Mouse (Mus musculus): Measurements from ENCODE around the gene Alkbh7. TPM values are rescaled to one million over a fixed set of nuclear protein-coding genes. Genes with fewer than 3 reads are reported as not detected.

Gene Alkbh7
- 57.4 and 68.7 TPM in 2 replicates for polyA plus RNA-seq (2012; ENCODE audit: insufficient read depth, insufficient read length, missing spikeins)

GRCm38 (mm10) chr17:56997029-56997667 is at the start of gene Alkbh7:
Alkbh7 (plus strand) TSS chr17:56997339.
- Histone ChIP-seq H3K27ac (replicated peaks; ENCODE audit: low read depth, low read length) (peak within 1 kb of the TSS; percentile 7; the same call in 1 of the 2 replicates), H3K4me3 (ENCODE audit: insufficient read depth, low read depth, low read length) (peak within 1 kb of the TSS; percentile 81), H3K4me1 (ENCODE audit: control insufficient read depth, insufficient read depth, insufficient read length, low read length) (no peaks in the 10 kb centered on the region)

DNA sequence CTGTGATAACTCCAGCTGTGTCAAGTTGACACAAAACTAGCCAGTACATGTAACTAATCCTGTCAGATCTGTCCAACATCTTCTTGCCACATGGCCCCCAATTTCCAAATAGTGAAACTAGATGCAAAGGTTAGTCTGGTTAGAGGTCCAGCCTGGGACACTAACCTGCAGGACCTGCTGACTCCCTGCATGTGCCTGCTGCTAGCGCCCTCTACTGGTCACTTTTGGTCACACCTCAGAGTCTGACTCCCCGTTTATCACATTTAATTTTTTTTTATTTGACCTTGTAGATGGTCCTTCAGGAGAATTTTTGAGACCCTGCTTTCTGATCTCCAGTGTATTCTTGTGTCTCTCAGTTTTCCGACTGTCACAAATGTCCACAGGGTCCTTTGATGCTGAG is 46.2 kb upstream of the Alkbh7 start:
- Histone ChIP-seq H3K4me3 (ENCODE audit: insufficient read depth, low read depth, low read length) (no peak overlapping the region), H3K27ac (replicated peaks; ENCODE audit: low read depth, low read length) (no peak overlapping the region), H3K4me1 (ENCODE audit: control insufficient read depth, insufficient read depth, insufficient read length, low read length) (no peaks in the 10 kb centered on the region)

GRCm38 (mm10) chr17:56952639-56953038 is 44.5 kb upstream of the Alkbh7 start:
- Histone ChIP-seq H3K27ac (replicated peaks; ENCODE audit: low read depth, low read length) (no peak overlapping the region), H3K4me3 (ENCODE audit: insufficient read depth, low read depth, low read length) (no peak overlapping the region), H3K4me1 (ENCODE audit: control insufficient read depth, insufficient read depth, insufficient read length, low read length) (no peaks in the 10 kb centered on the region)

DNA sequence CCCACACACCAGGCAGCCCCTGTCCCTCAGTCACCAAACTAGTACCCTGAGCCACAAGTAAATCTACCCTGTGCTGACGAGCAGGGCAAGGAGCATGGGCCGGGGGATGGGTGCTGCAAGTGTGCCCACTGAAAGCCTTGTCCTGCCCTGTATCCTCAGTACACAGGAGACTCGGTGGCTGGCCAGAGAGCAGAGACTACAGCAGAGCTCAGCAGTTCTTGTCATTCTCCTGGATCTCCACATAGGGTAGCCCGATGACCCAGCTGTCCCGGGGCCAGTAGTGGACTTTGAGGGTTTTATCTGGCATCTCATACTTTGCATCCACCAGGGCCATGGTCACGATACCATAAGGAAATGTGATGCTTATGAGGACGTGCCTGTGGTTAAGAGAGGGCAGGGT is 42.3 kb upstream of the Alkbh7 start:
- no peak overlapping the region for H3K4me3 ChIP-seq (ENCODE audit: insufficient read depth, low read depth, low read length)
- no peak overlapping the region for H3K27ac ChIP-seq (replicated peaks; ENCODE audit: low read depth, low read length)
- no peaks in the 10 kb centered on the region for H3K4me1 ChIP-seq (ENCODE audit: control insufficient read depth, insufficient read depth, insufficient read length, low read length)

DNA sequence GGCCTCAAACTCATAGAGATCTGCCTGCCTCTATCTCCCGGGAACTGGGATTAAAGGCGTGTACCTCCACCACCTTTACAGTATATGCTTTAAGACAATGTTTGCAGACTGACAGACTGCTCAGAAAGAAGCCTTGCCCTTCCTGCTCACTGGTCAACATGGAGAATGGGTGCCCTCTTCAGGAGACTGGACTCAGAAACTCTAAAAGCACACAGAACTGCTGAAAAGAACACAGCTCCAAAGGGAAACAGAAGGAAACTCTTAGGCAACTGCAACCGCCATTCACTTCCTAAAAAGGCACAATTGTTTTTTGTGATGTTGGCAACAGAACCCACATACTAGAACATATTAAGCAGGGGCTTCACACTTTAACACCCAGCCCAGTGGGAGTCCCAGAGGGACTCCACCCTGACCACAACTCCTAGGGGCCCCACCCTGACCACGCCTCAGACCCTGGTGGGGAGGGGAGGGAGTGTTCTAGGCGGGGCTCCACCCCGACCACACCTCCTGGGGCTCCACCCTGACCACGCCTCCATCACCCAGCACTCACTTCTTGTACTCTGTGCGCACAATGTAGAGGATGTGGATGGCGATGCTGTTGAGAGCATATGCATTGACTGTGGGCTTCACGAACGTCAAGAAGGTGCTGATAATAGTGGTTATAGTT is 39.2 kb upstream of the Alkbh7 start:
- Histone ChIP-seq H3K27ac (replicated peaks; ENCODE audit: low read depth, low read length) (no peak overlapping the region), H3K4me3 (ENCODE audit: insufficient read depth, low read depth, low read length) (no peak overlapping the region), H3K4me1 (ENCODE audit: control insufficient read depth, insufficient read depth, insufficient read length, low read length) (no peaks in the 10 kb centered on the region)

DNA sequence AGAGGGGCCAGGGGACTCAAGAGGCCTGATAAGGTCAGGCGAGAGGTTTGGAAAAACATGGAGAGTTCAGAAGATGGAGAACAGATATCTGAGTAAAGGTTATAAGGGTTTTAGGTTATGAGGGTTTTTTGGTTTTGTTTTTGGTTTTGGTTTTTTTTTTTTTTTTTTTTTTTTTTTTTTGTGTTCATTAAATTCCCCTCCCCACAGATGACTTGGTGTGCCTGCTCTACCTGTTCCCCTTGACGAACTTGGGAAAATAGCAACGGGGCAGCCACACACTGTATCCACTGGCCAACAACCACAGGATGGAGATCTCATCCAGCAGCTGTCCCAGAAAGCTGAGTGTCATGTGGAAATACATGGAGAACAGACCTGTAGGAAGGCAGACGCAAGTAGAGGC is 38.5 kb upstream of the Alkbh7 start:
- H3K4me1 ChIP-seq (ENCODE audit: control insufficient read depth, insufficient read depth, insufficient read length, low read length), result no peaks in the 10 kb centered on the region
- H3K4me3 ChIP-seq (ENCODE audit: insufficient read depth, low read depth, low read length), result no peak overlapping the region
- H3K27ac ChIP-seq (replicated peaks; ENCODE audit: low read depth, low read length), result no peak overlapping the region

- Histone ChIP-seq H3K27ac (replicated peaks; ENCODE audit: low read depth, low read length) (no peak overlapping the region), H3K4me1 (ENCODE audit: control insufficient read depth, insufficient read depth, insufficient read length, low read length) (no peaks in the 10 kb centered on the region), H3K4me3 (ENCODE audit: insufficient read depth, low read depth, low read length) (no peak overlapping the region)
Observed at GRCm38 (mm10) chr17:56961880-56962279, 35.3 kb upstream of the Alkbh7 start.

GRCm38 (mm10) chr17:56962642-56963405 is 34.3 kb upstream of the Alkbh7 start:
- Histone ChIP-seq H3K4me3 (ENCODE audit: insufficient read depth, low read depth, low read length) (no peak overlapping the region), H3K4me1 (ENCODE audit: control insufficient read depth, insufficient read depth, insufficient read length, low read length) (no peaks in the 10 kb centered on the region), H3K27ac (replicated peaks; ENCODE audit: low read depth, low read length) (no peak overlapping the region)

- Histone ChIP-seq H3K4me3 (ENCODE audit: insufficient read depth, low read depth, low read length) (no peak overlapping the region), H3K27ac (replicated peaks; ENCODE audit: low read depth, low read length) (no peak overlapping the region), H3K4me1 (ENCODE audit: control insufficient read depth, insufficient read depth, insufficient read length, low read length) (no peaks in the 10 kb centered on the region)
Observed at GRCm38 (mm10) chr17:56963646-56964045, 33.5 kb upstream of the Alkbh7 start.

GRCm38 (mm10) chr17:56969321-56969720 is 27.8 kb upstream of the Alkbh7 start:
- H3K27ac ChIP-seq (replicated peaks; ENCODE audit: low read depth, low read length), result no peak overlapping the region

DNA sequence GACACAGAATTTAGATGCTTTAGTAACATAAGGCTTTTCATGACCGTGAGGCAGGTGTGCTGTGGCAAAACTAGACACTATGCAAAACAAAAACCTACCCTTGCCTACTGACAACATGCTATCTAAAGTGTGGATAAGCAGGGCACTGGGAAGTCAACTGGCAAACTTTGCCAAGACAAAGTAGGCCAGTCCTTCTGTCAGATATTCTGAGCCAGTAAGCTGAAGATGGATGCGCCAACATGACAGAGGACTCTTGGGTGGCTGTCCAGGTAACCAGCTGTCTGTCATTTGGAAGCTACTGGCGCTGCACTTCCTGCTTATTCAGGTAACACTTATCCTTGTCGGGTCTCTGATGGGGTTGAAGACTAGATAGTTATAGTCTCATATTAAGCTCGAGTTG is 27.1 kb upstream of the Alkbh7 start:
- Histone ChIP-seq H3K4me3 (ENCODE audit: insufficient read depth, low read depth, low read length) (no peak overlapping the region), H3K27ac (replicated peaks; ENCODE audit: low read depth, low read length) (no peak overlapping the region), H3K4me1 (ENCODE audit: control insufficient read depth, insufficient read depth, insufficient read length, low read length) (no peaks in the 10 kb centered on the region)

More at GRCm38 (mm10) chr17:56969321-56969720, 27.8 kb upstream of the Alkbh7 start:
- Histone ChIP-seq H3K4me1 (ENCODE audit: control insufficient read depth, insufficient read depth, insufficient read length, low read length) (no peaks in the 10 kb centered on the region), H3K4me3 (ENCODE audit: insufficient read depth, low read depth, low read length) (no peak overlapping the region)

GRCm38 (mm10) chr17:56973956-56974707 is 23.0 kb upstream of the Alkbh7 start:
- H3K27ac ChIP-seq (replicated peaks; ENCODE audit: low read depth, low read length), result no peak overlapping the region
- no peaks in the 10 kb centered on the region for H3K4me1 ChIP-seq (ENCODE audit: control insufficient read depth, insufficient read depth, insufficient read length, low read length)
- H3K4me3 ChIP-seq (ENCODE audit: insufficient read depth, low read depth, low read length), result no peak overlapping the region

- no peak overlapping the region for H3K4me3 ChIP-seq (ENCODE audit: insufficient read depth, low read depth, low read length)
- H3K4me1 ChIP-seq (ENCODE audit: control insufficient read depth, insufficient read depth, insufficient read length, low read length), result no peaks in the 10 kb centered on the region
- H3K27ac ChIP-seq (replicated peaks; ENCODE audit: low read depth, low read length), result no peak overlapping the region
Observed at GRCm38 (mm10) chr17:56974708-56975240, 22.4 kb upstream of the Alkbh7 start.

- no peak overlapping the region for H3K4me3 ChIP-seq (ENCODE audit: insufficient read depth, low read depth, low read length)
- no peak overlapping the region for H3K27ac ChIP-seq (replicated peaks; ENCODE audit: low read depth, low read length)
- H3K4me1 ChIP-seq (ENCODE audit: control insufficient read depth, insufficient read depth, insufficient read length, low read length), result no peaks in the 10 kb centered on the region
Observed at GRCm38 (mm10) chr17:56975391-56975790, 21.7 kb upstream of the Alkbh7 start.
